Mouse (Mus musculus) embryonic fibroblast, embryonic 13.5 days (primary cell): ENCODE results near the gene Zfp553. TPM values are rescaled to one million over a fixed set of nuclear protein-coding genes. Genes with fewer than 3 reads are reported as not detected.
"Not testable (repeated sequence)": the region's sequence is repeated elsewhere in the genome, so short reads cannot be mapped to it uniquely, and the experiment has no call there.

Experiments
- H3K27ac ChIP-seq: 2 replicates; pipeline ENCODE4 v1.5.1; 2012; ENCODE audit warnings: low read length, control low read depth, inconsistent platforms; ENCODE audit not compliant: insufficient read depth
- H3K4me1 ChIP-seq: 2 replicates; pipeline ENCODE4 v1.6.1; 2011; ENCODE audit warnings: low read length; ENCODE audit not compliant: control insufficient read depth, insufficient read depth
- H3K4me3 ChIP-seq: 2 replicates; pipeline ENCODE4 v1.5.1; 2011; ENCODE audit warnings: mild to moderate bottlenecking, control low read depth, low read length; ENCODE audit not compliant: insufficient read depth
- CTCF ChIP-seq: IDR thresholded peaks from 2 replicates; pipeline ENCODE4 v1.5.1; 2011; ENCODE audit warnings: mild to moderate bottlenecking, control low read depth, low read length, moderate library complexity, borderline replicate concordance; ENCODE audit not compliant: insufficient read depth
- POLR2A ChIP-seq: IDR thresholded peaks from 2 replicates; pipeline ENCODE4 v1.6.1; 2011; ENCODE audit warnings: low read depth, mild to moderate bottlenecking, control low read depth, low read length, moderate library complexity
- polyA plus RNA-seq: library from polyadenylated mRNA; stranded (reverse); fragments of >200 nt; gene quantifications from 2 replicates; pipeline ENCODE4 v1.2.4, GENCODE M21; 2011; ENCODE audit warnings: low read depth; ENCODE audit not compliant: missing spikeins, insufficient read length

The Zfp553 gene
- polyA plus RNA-seq, 1 experiment: 12.4 TPM

- TF ChIP-seq POLR2A (no peak), CTCF (no peak)
- Histone ChIP-seq H3K4me3 (peak overlapping the region; percentile 89), H3K4me1 (peaks cover 2% of the 10 kb centered on the region; the same call in 1 of the 2 replicates), H3K27ac (peak overlapping the region; percentile 88)
Measured at GRCm38 (mm10) chr7:127231826-127232621, 837 bp upstream of the Zfp553 start.

GRCm38 (mm10) chr7:127233368-127233749, 498 bp downstream of the Zfp553 start:
- Histone ChIP-seq H3K4me3 (peak overlapping the region; percentile 89), H3K27ac (peak overlapping the region; percentile 62), H3K4me1 (peaks cover 2% of the 10 kb centered on the region; the same call in 1 of the 2 replicates)
- TF ChIP-seq CTCF (no peak), POLR2A (no peak)

- Histone ChIP-seq H3K4me3 (peak overlapping the region; percentile 89), H3K27ac (peak overlapping the region; percentile 62), H3K4me1 (peaks cover 2% of the 10 kb centered on the region; the same call in 1 of the 2 replicates)
- TF ChIP-seq POLR2A (no peak), CTCF (no peak)
Measured at GRCm38 (mm10) chr7:127233765-127234164, 904 bp downstream of the Zfp553 start.

- Histone ChIP-seq H3K4me3 (no peak overlapping the region), H3K27ac (no peak overlapping the region), H3K4me1 (peaks cover 2% of the 10 kb centered on the region; the same call in 1 of the 2 replicates)
- TF ChIP-seq CTCF (no peak), POLR2A (no peak)
Measured at GRCm38 (mm10) chr7:127234777-127235176, 1.9 kb downstream of the Zfp553 start.

GRCm38 (mm10) chr7:127243361-127243867, 10.6 kb downstream of the Zfp553 start:
- TF ChIP-seq POLR2A: no peak
- no peak for TF ChIP-seq CTCF
- H3K27ac ChIP-seq: peak overlapping the region; percentile 93
- peaks cover 8% of the 10 kb centered on the region for H3K4me1 ChIP-seq
- H3K4me3 ChIP-seq: peak overlapping the region; percentile 38; the same call in 1 of the 2 replicates

- Histone ChIP-seq H3K4me1 (peaks cover 8% of the 10 kb centered on the region), H3K27ac (peak within 1 kb of the TSS; percentile 93), H3K4me3 (peak within 1 kb of the TSS; percentile 90)
- TF ChIP-seq POLR2A: peak; percentile 85
- TF ChIP-seq CTCF: no peak
Measured at GRCm38 (mm10) chr7:127243870-127244657, 11.2 kb downstream of the Zfp553 start, which contains the start of gene Zfp771. Gene Zfp771, plus strand, starts transcription at chr7:127244274.

- H3K4me3 ChIP-seq: peak overlapping the region; percentile 90
- TF ChIP-seq POLR2A (peak; percentile 72; the same call in 1 of the 2 replicates), CTCF (no peak)
Measured at GRCm38 (mm10) chr7:127244658-127245510, 12.0 kb downstream of the Zfp553 start.

GRCm38 (mm10) chr7:127250511-127250910, 17.6 kb downstream of the Zfp553 start:
- H3K27ac ChIP-seq, H3K4me1 ChIP-seq, H3K4me3 ChIP-seq: not testable (repeated sequence)

More at GRCm38 (mm10) chr7:127244658-127245510, 12.0 kb downstream of the Zfp553 start:
- Histone ChIP-seq H3K4me1 (peaks cover 8% of the 10 kb centered on the region), H3K27ac (peak overlapping the region; percentile 91)

GRCm38 (mm10) chr7:127252414-127252813, 19.6 kb downstream of the Zfp553 start:
- no peak overlapping the region for H3K4me3 ChIP-seq
- TF ChIP-seq POLR2A (no peak), CTCF (no peak)
- no peak overlapping the region for H3K27ac ChIP-seq
- no peaks in the 10 kb centered on the region for H3K4me1 ChIP-seq
